Comparison of ENCODE assay signal across 26 mouse cellular contexts in genomic region chr3:70198890-70199289, GRCm38 (mm10).
"Had no signal": no experiment of that assay in that cellular context is flagged by ENCODE, and none has a peak within 500 bp of the region (broad histone marks: within the 10 kb centered on the region; RNA-seq: fewer than 3 reads in every experiment).

No protein-coding gene starts in this region.

- H3K4me3 ChIP-seq: gastrocnemius, adult 2 months; heart, adult 2 months; heart, embryonic 13.5 days; heart, embryonic 15.5 days; hindbrain, embryonic 10.5 days; hindbrain, embryonic 13.5 days; hindbrain, embryonic 15.5 days; kidney, embryonic 15.5 days; limb, embryonic 13.5 days; limb, embryonic 15.5 days had no signal

- DNase-seq: gastrocnemius, adult 2 months; gastrocnemius, postnatal 10 days; gastrocnemius, postnatal 25 days; heart, adult 2 months; heart, postnatal 14 days; heart, postnatal 4 days; kidney, adult 11 months; kidney, adult 2 months; kidney, adult 9 months; kidney, postnatal 14 days; kidney, postnatal 36 days; layer of hippocampus, adult 9-11 months; layer of hippocampus, postnatal 36 days; left cerebral cortex, postnatal 4 days had no signal

- H3K4me2 ChIP-seq: heart, embryonic 11.5 days; heart, embryonic 13.5 days; heart, embryonic 15.5 days; hindbrain, embryonic 13.5 days; hindbrain, embryonic 15.5 days; kidney, embryonic 15.5 days; limb, embryonic 13.5 days; limb, embryonic 15.5 days had no signal

- H3K27ac ChIP-seq: gastrocnemius, adult 2 months; heart, adult 2 months; heart, embryonic 13.5 days; heart, embryonic 15.5 days; hindbrain, embryonic 10.5 days; hindbrain, embryonic 13.5 days; hindbrain, embryonic 15.5 days; hindbrain, postnatal 0 days; kidney, embryonic 15.5 days; kidney, postnatal 0 days; limb, embryonic 13.5 days; limb, embryonic 15.5 days had no signal

- H3K9me3 ChIP-seq: heart, embryonic 13.5 days; heart, embryonic 15.5 days; hindbrain, embryonic 10.5 days; hindbrain, embryonic 13.5 days; hindbrain, embryonic 15.5 days; kidney, embryonic 15.5 days; limb, embryonic 13.5 days; limb, embryonic 15.5 days had no signal

- ATAC-seq: hindbrain, postnatal 0 days; intestine, embryonic 16.5 days had no signal

- H3K27me3 ChIP-seq: heart, embryonic 13.5 days; heart, embryonic 15.5 days; hindbrain, embryonic 13.5 days; hindbrain, embryonic 15.5 days; kidney, embryonic 15.5 days; limb, embryonic 13.5 days; limb, embryonic 15.5 days had no signal

- H3K9ac ChIP-seq: heart, embryonic 13.5 days; heart, embryonic 15.5 days; hindbrain, embryonic 13.5 days; hindbrain, embryonic 15.5 days; kidney, embryonic 15.5 days; limb, embryonic 13.5 days; limb, embryonic 15.5 days had no signal

- H3K36me3 ChIP-seq: heart, embryonic 13.5 days; heart, embryonic 15.5 days; hindbrain, embryonic 10.5 days; hindbrain, embryonic 13.5 days; hindbrain, embryonic 15.5 days; kidney, embryonic 15.5 days; limb, embryonic 13.5 days; limb, embryonic 15.5 days had no signal

- H3K4me1 ChIP-seq: heart, embryonic 13.5 days; heart, embryonic 15.5 days; hindbrain, embryonic 10.5 days; hindbrain, embryonic 13.5 days; hindbrain, embryonic 15.5 days; kidney, embryonic 15.5 days; limb, embryonic 13.5 days; limb, embryonic 15.5 days had no signal
